Mouse (Mus musculus) kidney, postnatal 0 days (tissue): ENCODE results near the gene Fbxl20. TPM values are rescaled to one million over a fixed set of nuclear protein-coding genes. Genes with fewer than 3 reads are reported as not detected.

Experiments used
- ATAC-seq: fragments of 200-750 bp; cut with Nextera tagmentation; replicated peaks from 2 replicates; pipeline ENCODE4 v1.8.0; 2017; ENCODE audit warnings: low read depth, moderate number of reproducible peaks, moderate TSS enrichment, moderate library complexity; ENCODE audit not compliant: low FRiP score
- DNase-seq: peaks from one replicate; pipeline ENCODE4 v3.0.0-alpha.2; 2016; ENCODE audit warnings: low spot score
- H3K27ac ChIP-seq: fragments of 300-500 bp; sonication (generic); 2 replicates; pipeline ENCODE4 v1.5.1; 2014; ENCODE audit warnings: mild to moderate bottlenecking
- H3K27me3 ChIP-seq: fragments of 300-500 bp; sonication (generic); 2 replicates; pipeline ENCODE4 v1.6.1; 2014; ENCODE audit warnings: low read length, mixed read lengths; ENCODE audit not compliant: insufficient read depth
- H3K36me3 ChIP-seq: fragments of 300-500 bp; sonication (generic); 2 replicates; pipeline ENCODE4 v1.6.1; 2014; ENCODE audit warnings: low read length, mixed read lengths; ENCODE audit not compliant: insufficient read depth
- H3K4me1 ChIP-seq: fragments of 300-500 bp; sonication (generic); replicated peaks from 2 replicates; pipeline ENCODE4 v1.6.1; 2014; ENCODE audit warnings: antibody characterized with exemption, low read length, mixed read lengths; ENCODE audit not compliant: insufficient read depth
- H3K4me2 ChIP-seq: fragments of 300-500 bp; sonication (generic); 2 replicates; pipeline ENCODE4 v1.6.1; 2014; ENCODE audit warnings: mild to moderate bottlenecking, low read length, moderate library complexity, mixed read lengths
- H3K4me3 ChIP-seq: fragments of 300-500 bp; sonication (generic); replicated peaks from 2 replicates; pipeline ENCODE4 v1.5.1; 2014; ENCODE audit warnings: low read depth, low read length
- H3K9ac ChIP-seq: fragments of 300-500 bp; sonication (generic); 2 replicates; pipeline ENCODE4 v1.6.1; 2014; ENCODE audit warnings: low read depth, low read length
- H3K9me3 ChIP-seq: fragments of 300-500 bp; sonication (generic); replicated peaks from 2 replicates; pipeline ENCODE4 v1.6.1; 2016; ENCODE audit warnings: low read length, inconsistent platforms, mixed read lengths
- CTCF ChIP-seq: IDR thresholded peaks from 2 replicates; pipeline ENCODE4 v1.5.1; 2016; ENCODE audit warnings: antibody characterized with exemption, low read depth, mild to moderate bottlenecking, moderate library complexity
- WGBS: fragments of 180-500 bp; shearing (Covaris S2); extraction: QIAGEN DNeasy Blood & Tissue Kit; methylation state at CpG from one replicate; pipeline ENCODE4 v1.1.7; 2014; 5-methylcytosine and 5-hydroxymethylcytosine counted together
- polyA plus RNA-seq: library from polyadenylated mRNA; unstranded; fragments of >200 nt; fragmentation: Nextera tagmentation; extraction: Ambion mirVana; gene quantifications from 2 replicates; pipeline ENCODE4 v1.2.1, GENCODE M21; 2015

Fbxl20 gene
- polyA plus RNA-seq, 1 experiment from 2014 or later: 16.5 TPM

- Histone ChIP-seq H3K4me1 (no peaks in the 10 kb centered on the region), H3K9me3 (no peaks in the 10 kb centered on the region), H3K27ac (no peak overlapping the region), H3K4me3 (no peak overlapping the region), H3K4me2 (no peak overlapping the region), H3K9ac (no peak overlapping the region), H3K36me3 (no peaks in the 10 kb centered on the region), H3K27me3 (no peaks in the 10 kb centered on the region)
- TF ChIP-seq CTCF: no peak
- 93% methylated on average over 2 of the region's 2 CpGs for WGBS
- DNase-seq (no peak), ATAC-seq (no peak)
Measured at GRCm38 (mm10) chr11:98142545-98142944, 7.7 kb downstream of the Fbxl20 start.

- ATAC-seq: no peak
Measured at GRCm38 (mm10) chr11:98138894-98139293, 11.3 kb downstream of the Fbxl20 start.

GRCm38 (mm10) chr11:98137836-98138235, 12.4 kb downstream of the Fbxl20 start:
- H3K4me2 ChIP-seq: no peak overlapping the region
- no peak overlapping the region for H3K27ac ChIP-seq
- no peaks in the 10 kb centered on the region for H3K9me3 ChIP-seq
- H3K27me3 ChIP-seq: no peaks in the 10 kb centered on the region
- no peak for TF ChIP-seq CTCF
- no peaks in the 10 kb centered on the region for H3K36me3 ChIP-seq
- H3K9ac ChIP-seq: no peak overlapping the region
- no peaks in the 10 kb centered on the region for H3K4me1 ChIP-seq
- H3K4me3 ChIP-seq: no peak overlapping the region
- no peak for ATAC-seq
- DNase-seq: no peak
- WGBS: 92% methylated on average over 11 of the region's 11 CpGs

More at GRCm38 (mm10) chr11:98138894-98139293, 11.3 kb downstream of the Fbxl20 start:
- Histone ChIP-seq H3K4me1 (no peaks in the 10 kb centered on the region), H3K4me3 (no peak overlapping the region), H3K36me3 (no peaks in the 10 kb centered on the region), H3K27me3 (no peaks in the 10 kb centered on the region), H3K9me3 (no peaks in the 10 kb centered on the region), H3K9ac (no peak overlapping the region), H3K27ac (no peak overlapping the region), H3K4me2 (no peak overlapping the region)
- WGBS: 70% methylated on average over 7 of the region's 7 CpGs
- TF ChIP-seq CTCF: no peak
- no peak for DNase-seq

GRCm38 (mm10) chr11:98134951-98135350, 15.3 kb downstream of the Fbxl20 start:
- Histone ChIP-seq H3K27ac (no peak overlapping the region), H3K9ac (no peak overlapping the region), H3K9me3 (no peaks in the 10 kb centered on the region), H3K4me3 (no peak overlapping the region), H3K27me3 (no peaks in the 10 kb centered on the region), H3K36me3 (no peaks in the 10 kb centered on the region), H3K4me2 (no peak overlapping the region), H3K4me1 (no peaks in the 10 kb centered on the region)
- TF ChIP-seq CTCF: no peak
- ATAC-seq (no peak), DNase-seq (no peak)
- WGBS: 56% methylated on average over 4 of the region's 4 CpGs

GRCm38 (mm10) chr11:98123424-98123823, 26.8 kb downstream of the Fbxl20 start:
- Histone ChIP-seq H3K27ac (no peak overlapping the region), H3K36me3 (0 out of 2 replicates have a peak, but pooled peaks cover 4% of the 10 kb centered on the region), H3K9me3 (no peaks in the 10 kb centered on the region), H3K4me2 (no peak overlapping the region), H3K4me3 (no peak overlapping the region), H3K4me1 (no peaks in the 10 kb centered on the region), H3K9ac (no peak overlapping the region), H3K27me3 (no peaks in the 10 kb centered on the region)
- WGBS: 94% methylated on average over 5 of the region's 5 CpGs
- no peak for TF ChIP-seq CTCF
- ATAC-seq (no peak), DNase-seq (no peak)

GRCm38 (mm10) chr11:98114363-98114762, 35.8 kb downstream of the Fbxl20 start:
- ATAC-seq: no peak
- 91% methylated on average over 1 of the region's 1 CpGs for WGBS
- H3K27ac ChIP-seq: no peak overlapping the region
- H3K4me2 ChIP-seq: no peak overlapping the region
- no peaks in the 10 kb centered on the region for H3K27me3 ChIP-seq
- H3K4me3 ChIP-seq: no peak overlapping the region
- H3K9ac ChIP-seq: no peak overlapping the region
- no peaks in the 10 kb centered on the region for H3K4me1 ChIP-seq
- DNase-seq: no peak
- H3K9me3 ChIP-seq: no peaks in the 10 kb centered on the region
- no peak for TF ChIP-seq CTCF
- peaks cover 28% of the 10 kb centered on the region for H3K36me3 ChIP-seq

- no peak for TF ChIP-seq CTCF
- Histone ChIP-seq H3K9ac (no peak overlapping the region), H3K4me3 (no peak overlapping the region), H3K4me1 (no peaks in the 10 kb centered on the region), H3K36me3 (peaks cover 36% of the 10 kb centered on the region), H3K9me3 (no peaks in the 10 kb centered on the region), H3K27me3 (no peaks in the 10 kb centered on the region), H3K4me2 (no peak overlapping the region), H3K27ac (no peak overlapping the region)
- ATAC-seq (no peak), DNase-seq (no peak)
- WGBS: 63% methylated on average over 4 of the region's 4 CpGs
Measured at GRCm38 (mm10) chr11:98113504-98113903, 36.7 kb downstream of the Fbxl20 start.
